8 mouse cellular contexts compared by ENCODE assay signal in the genomic region with DNA sequence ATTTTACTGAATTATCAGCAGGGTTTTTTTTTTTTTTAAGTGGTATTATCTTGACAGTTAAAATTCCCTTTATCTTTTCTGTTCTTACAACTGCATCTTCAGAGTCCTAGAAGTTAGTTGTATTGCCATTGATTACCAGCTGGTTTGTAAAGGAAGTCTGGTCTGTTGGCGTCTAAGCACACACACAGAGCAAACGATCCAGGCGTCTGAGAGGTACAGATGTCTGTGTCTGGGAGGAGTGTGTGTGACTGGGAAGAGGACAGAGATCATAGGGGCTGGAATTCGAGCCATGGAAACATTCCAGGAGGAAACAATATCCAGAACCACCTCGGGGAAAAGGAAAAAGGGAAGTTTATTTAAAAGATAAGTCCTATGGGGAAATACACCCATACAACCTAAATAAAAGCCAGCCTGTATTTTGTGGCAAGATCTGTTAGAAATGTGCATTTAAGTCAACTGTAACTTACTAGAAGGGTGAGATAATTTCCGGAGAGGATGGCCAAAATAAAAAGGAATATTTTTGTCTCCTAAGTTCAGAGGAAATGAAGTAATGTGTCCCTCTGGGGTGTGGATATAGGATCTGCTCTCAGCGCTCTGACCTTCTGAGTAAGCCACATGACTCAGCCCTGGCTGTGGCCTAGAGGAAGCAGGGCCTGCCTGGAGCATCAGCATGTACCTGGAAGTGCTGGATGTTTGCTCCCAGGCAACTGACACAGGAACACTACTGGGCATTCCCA.
A peak's percentile ranks its signal among the peaks of the same experiment; 100 is the strongest.
DNase-seq lines count a peak whose midpoint lies in the region; ATAC-seq and TF ChIP-seq lines count a peak whose summit lies in the region.

No protein-coding gene starts in this region.

- no peaks in the 10 kb centered on the region for H3K4me1 ChIP-seq in forebrain, postnatal 0 days (ENCODE audit: insufficient read depth)

- no peak overlapping the region for H3K4me2 ChIP-seq in forebrain, postnatal 0 days (ENCODE audit: low read depth)

- H3K27ac ChIP-seq in forebrain, postnatal 0 days (ENCODE audit: low read depth, low read length) = no peak overlapping the region

- no peak overlapping the region for H3K4me3 ChIP-seq in forebrain, postnatal 0 days (ENCODE audit: low read depth, low read length)

- ATAC-seq in forebrain, postnatal 0 days = no peak

- no peaks in the 10 kb centered on the region for H3K27me3 ChIP-seq in forebrain, postnatal 0 days (ENCODE audit: insufficient read depth, low read length)

- no peaks in the 10 kb centered on the region for H3K36me3 ChIP-seq in forebrain, postnatal 0 days (ENCODE audit: insufficient read depth)

- H3K9ac ChIP-seq in forebrain, postnatal 0 days = no peak overlapping the region

- peak; percentile 22 to 30 for DNase-seq in urinary bladder, postnatal 36 days (ENCODE audit: low spot score in 2 of 2)
- DNase-seq in urinary bladder, adult 18-20 months (ENCODE audit: low spot score in 2 of 2) = no peak
- peak; percentile 88 for DNase-seq in heart, adult 8-10 months (ENCODE audit: low spot score)
- DNase-seq in kidney, postnatal 25 days = peak; percentile 19 to 67
- peak; percentile 83 for DNase-seq in skeletal muscle tissue, adult 2 months (ENCODE audit: low read depth, low spot score)
- no peak for DNase-seq in forebrain, postnatal 0 days
- DNase-seq in right cerebral cortex, postnatal 4 days = no peak
- DNase-seq in ovary, postnatal 10 days (ENCODE audit: low spot score) = no peak

- TF ChIP-seq CTCF in forebrain, postnatal 0 days (IDR thresholded peaks at IDR 0.05; ENCODE audit: low read depth) = no peak

- H3K9me3 ChIP-seq in forebrain, postnatal 0 days (ENCODE audit: low read length) = no peaks in the 10 kb centered on the region

- 46% methylated on average over 7 of the region's 7 CpGs for WGBS in forebrain, postnatal 0 days

Comparison
In these comparisons a context has a peak if more than half of its experiments do, and no peak if none do; other contexts are left out.
1. DNase-seq: peak in urinary bladder, postnatal 36 days (2 of 2), heart, adult 8-10 months (single experiment), kidney, postnatal 25 days (2 of 2) and skeletal muscle tissue, adult 2 months (single experiment); none in urinary bladder, adult 18-20 months (0 of 2), forebrain, postnatal 0 days (single experiment), right cerebral cortex, postnatal 4 days (single experiment) and ovary, postnatal 10 days (single experiment).